Mouse (Mus musculus) bone marrow macrophage, adult 2 months (primary cell): ENCODE data around the gene Csnk2a1. TPM values are rescaled to one million over a fixed set of nuclear protein-coding genes. Genes with fewer than 3 reads are reported as not detected.

Source experiments
- H3K27ac ChIP-seq: 2 replicates; pipeline ENCODE4 v1.5.1; 2012; ENCODE audit warnings: low read depth, low read length; ENCODE audit not compliant: insufficient read depth
- H3K4me1 ChIP-seq: 2 replicates; pipeline ENCODE4 v1.6.1; 2012; ENCODE audit warnings: low read length; ENCODE audit not compliant: control insufficient read depth, insufficient read depth
- H3K4me3 ChIP-seq: 2 replicates; pipeline ENCODE4 v1.5.1; 2012; ENCODE audit warnings: mild to moderate bottlenecking, low read length, moderate library complexity; ENCODE audit not compliant: insufficient read depth
- CTCF ChIP-seq: IDR thresholded peaks from 2 replicates; pipeline ENCODE4 v1.5.1; 2012; ENCODE audit warnings: low read depth, mild to moderate bottlenecking, low read length, moderate library complexity
- POLR2A ChIP-seq: IDR thresholded peaks from 2 replicates; pipeline ENCODE4 v1.6.1; 2012; ENCODE audit warnings: mild to moderate bottlenecking, low read depth, low read length, borderline replicate concordance
- polyA plus RNA-seq: library from polyadenylated mRNA; stranded (reverse); fragments of >200 nt; gene quantifications from 2 replicates; pipeline ENCODE4 v1.2.4, GENCODE M21; 2012; ENCODE audit not compliant: missing spikeins, insufficient read depth, insufficient read length

Csnk2a1 gene
- polyA plus RNA-seq, 1 experiment: 75.1 TPM

DNA sequence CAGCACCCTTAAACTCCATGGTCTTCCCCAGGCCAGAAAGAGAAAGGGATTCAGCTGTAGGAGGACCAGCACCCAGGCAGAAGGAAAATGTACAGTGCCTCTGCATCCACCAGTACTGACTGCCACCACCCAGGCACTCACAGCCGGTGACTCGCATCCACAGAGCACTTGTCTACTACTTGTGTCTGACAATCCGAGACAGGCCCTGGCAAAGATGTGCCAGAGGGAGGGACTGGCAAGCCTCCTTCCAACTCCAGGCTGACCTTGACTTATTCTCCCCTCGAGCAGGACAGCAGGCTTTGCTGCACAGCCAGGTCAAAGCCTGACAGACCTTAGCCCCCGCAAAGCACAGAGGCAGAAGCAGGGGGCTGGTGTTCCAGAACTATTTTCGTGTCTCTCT lies 90.4 kb downstream of the Csnk2a1 start:
- no peak overlapping the region for H3K27ac ChIP-seq
- H3K4me1 ChIP-seq: no peaks in the 10 kb centered on the region
- no peak overlapping the region for H3K4me3 ChIP-seq
- no peak for TF ChIP-seq CTCF
- TF ChIP-seq POLR2A: no peak

DNA sequence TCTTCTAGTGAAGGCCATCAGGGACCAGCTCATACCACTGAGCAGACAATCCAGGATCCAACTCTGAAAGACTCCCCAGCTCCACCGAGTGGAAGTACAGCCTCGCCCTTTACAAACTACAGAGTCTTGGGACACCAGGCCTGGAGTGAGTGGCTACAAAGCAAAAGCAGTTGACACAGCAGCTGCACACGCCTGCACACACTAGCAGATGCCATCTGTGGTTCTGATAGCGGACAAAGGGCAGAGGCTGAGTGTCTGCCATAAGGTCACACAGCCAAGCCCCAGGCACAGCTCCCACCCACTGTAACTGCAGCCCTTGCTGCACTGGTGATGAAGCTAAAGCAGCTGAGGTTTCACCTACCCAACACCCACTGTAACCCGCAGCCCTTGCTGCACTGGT lies 94.9 kb downstream of the Csnk2a1 start:
- Histone ChIP-seq H3K4me1 (no peaks in the 10 kb centered on the region), H3K27ac (no peak overlapping the region), H3K4me3 (no peak overlapping the region)
- TF ChIP-seq POLR2A (no peak), CTCF (no peak)

DNA sequence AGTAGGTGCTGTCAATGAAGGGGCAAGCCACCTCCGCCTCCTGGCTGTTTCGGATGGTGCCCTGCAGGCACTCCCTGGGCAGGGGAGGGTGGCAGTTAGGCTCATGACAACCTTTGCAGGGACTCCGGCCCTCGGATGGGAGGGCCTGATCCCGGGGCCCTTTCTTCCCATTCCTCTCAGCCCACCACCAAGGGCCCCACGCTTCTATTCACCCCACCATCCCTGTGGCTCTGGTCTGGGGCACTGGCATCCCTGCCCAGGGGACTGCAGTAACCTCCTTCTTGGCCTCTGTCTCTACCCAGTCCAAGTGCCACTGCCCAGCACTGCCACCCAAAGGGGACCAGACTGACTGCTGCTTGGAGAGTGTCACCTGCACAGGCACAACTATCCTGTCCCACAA lies 95.6 kb downstream of the Csnk2a1 start:
- no peak overlapping the region for H3K27ac ChIP-seq
- no peak overlapping the region for H3K4me3 ChIP-seq
- TF ChIP-seq CTCF: no peak
- TF ChIP-seq POLR2A: no peak
- no peaks in the 10 kb centered on the region for H3K4me1 ChIP-seq

GRCm38 (mm10) chr2:152323971-152324370 lies 97.3 kb downstream of the Csnk2a1 start:
- H3K27ac ChIP-seq: no peak overlapping the region
- no peak overlapping the region for H3K4me3 ChIP-seq
- TF ChIP-seq POLR2A: no peak
- TF ChIP-seq CTCF: no peak

GRCm38 (mm10) chr2:152324842-152325241 lies 98.2 kb downstream of the Csnk2a1 start:
- H3K4me1 ChIP-seq: no peaks in the 10 kb centered on the region
- H3K4me3 ChIP-seq: no peak overlapping the region
- no peak overlapping the region for H3K27ac ChIP-seq
- TF ChIP-seq POLR2A: no peak
- TF ChIP-seq CTCF: no peak

More at GRCm38 (mm10) chr2:152323971-152324370, 97.3 kb downstream of the Csnk2a1 start:
- no peaks in the 10 kb centered on the region for H3K4me1 ChIP-seq

- no peak for TF ChIP-seq CTCF
- no peak for TF ChIP-seq POLR2A
- Histone ChIP-seq H3K27ac (no peak overlapping the region), H3K4me3 (no peak overlapping the region), H3K4me1 (peaks cover 8% of the 10 kb centered on the region)
Observed at GRCm38 (mm10) chr2:152326157-152326556, 99.5 kb downstream of the Csnk2a1 start.

DNA sequence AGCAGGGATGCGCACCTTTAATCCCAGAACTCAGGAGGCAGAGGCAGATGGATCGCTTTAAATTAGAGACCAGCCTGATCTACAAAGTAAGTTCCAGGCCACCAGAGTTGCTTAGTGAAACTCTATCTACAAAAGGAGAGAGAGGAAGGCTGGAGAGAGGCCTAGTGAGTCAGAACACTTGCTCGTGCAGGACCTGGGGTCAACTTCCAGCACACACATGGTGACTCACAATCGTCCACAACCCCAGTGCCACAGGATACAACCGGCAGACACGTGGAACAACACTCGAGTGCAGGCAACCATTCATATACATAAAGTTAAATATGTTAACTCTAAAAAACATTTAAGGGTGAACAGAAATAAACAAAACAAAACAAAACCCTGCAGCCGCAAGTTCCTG lies 100.0 kb downstream of the Csnk2a1 start:
- Histone ChIP-seq H3K27ac (no peak overlapping the region), H3K4me1 (peaks cover 9% of the 10 kb centered on the region), H3K4me3 (no peak overlapping the region)
- TF ChIP-seq POLR2A: no peak
- TF ChIP-seq CTCF: no peak

DNA sequence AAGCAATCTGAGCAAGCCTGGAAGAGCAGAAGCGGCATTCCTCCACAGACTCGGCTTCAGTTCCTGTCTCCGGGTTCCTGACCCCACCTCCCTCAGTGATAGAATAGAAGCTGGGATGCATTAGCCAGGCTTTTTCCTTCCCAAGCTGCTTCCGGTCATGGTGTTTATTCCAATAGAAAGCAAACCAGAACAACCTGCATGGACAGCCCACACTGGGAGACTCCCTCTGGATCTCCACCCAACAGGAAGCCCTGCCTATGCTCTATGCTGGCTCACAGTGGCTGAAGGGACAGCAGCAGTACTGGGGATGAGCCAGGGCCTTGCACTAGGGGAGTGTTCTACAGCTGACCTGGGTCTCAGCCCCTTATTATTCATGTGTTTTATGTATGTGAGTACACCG lies 101.3 kb downstream of the Csnk2a1 start:
- Histone ChIP-seq H3K4me1 (peaks cover 9% of the 10 kb centered on the region), H3K4me3 (no peak overlapping the region), H3K27ac (no peak overlapping the region)
- no peak for TF ChIP-seq POLR2A
- TF ChIP-seq CTCF: no peak

DNA sequence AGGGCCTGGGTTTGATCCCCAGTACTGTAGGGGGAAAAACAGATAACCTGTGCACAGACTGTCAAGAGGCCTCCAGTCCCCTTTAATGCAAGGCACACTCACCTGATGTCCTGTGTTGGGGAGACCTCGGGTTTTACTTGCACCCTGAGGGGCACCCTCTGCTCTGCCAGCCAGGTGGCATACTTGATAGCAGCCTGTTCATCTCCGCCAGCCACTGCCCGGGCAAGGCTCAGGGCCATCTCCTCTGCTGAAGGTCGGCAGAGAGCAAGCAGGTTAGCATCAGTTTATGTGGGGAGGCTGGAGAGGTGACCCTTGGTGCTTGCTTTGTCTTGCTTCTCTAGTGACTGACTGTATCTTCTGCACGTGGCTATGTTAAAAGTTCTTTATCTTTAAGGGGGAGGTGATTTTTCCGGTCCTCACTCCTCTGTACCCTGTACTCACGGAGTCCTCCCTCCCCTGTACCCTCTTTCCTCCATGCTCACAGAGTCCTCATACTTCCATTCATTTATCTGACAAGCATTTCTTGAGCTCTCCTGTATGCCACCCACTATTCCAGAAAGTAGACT lies 104.3 kb downstream of the Csnk2a1 start:
- Histone ChIP-seq H3K4me3 (peak overlapping the region; percentile 95), H3K27ac (no peak overlapping the region), H3K4me1 (peaks cover 9% of the 10 kb centered on the region)
- TF ChIP-seq CTCF: no peak
- TF ChIP-seq POLR2A: no peak

Other genes with a start within 250 kb of the Csnk2a1 start
- gene Fam110a, start 246.6 kb upstream of the Csnk2a1 start, polyA plus RNA-seq: 19.9 and 20.5 TPM in 2 replicates
- gene Slc52a3, start 230.3 kb upstream of the Csnk2a1 start, polyA plus RNA-seq: 0.83 and 1.4 TPM in 2 replicates
- not detected in 2 replicates for gene Scrt2, start 145.3 kb upstream of the Csnk2a1 start, polyA plus RNA-seq
- 50.2 and 54.5 TPM in 2 replicates for gene Srxn1, start 121.3 kb upstream of the Csnk2a1 start, polyA plus RNA-seq
- not detected in 2 replicates for gene Tcf15, start 83.3 kb upstream of the Csnk2a1 start, polyA plus RNA-seq
- gene Tbc1d20, start 67.0 kb downstream of the Csnk2a1 start, polyA plus RNA-seq: 60.1 and 63.6 TPM in 2 replicates
- gene Rbck1, start 105.8 kb downstream of the Csnk2a1 start, polyA plus RNA-seq: 55.3 and 57.2 TPM in 2 replicates
- 1.5 and 1.9 TPM in 2 replicates for gene Trib3, start 117.2 kb downstream of the Csnk2a1 start, polyA plus RNA-seq
- not detected in 2 replicates for gene Nrsn2, start 149.8 kb downstream of the Csnk2a1 start, polyA plus RNA-seq
- 0.44 and 0.51 TPM in 2 replicates for gene Sox12, start 171.2 kb downstream of the Csnk2a1 start, polyA plus RNA-seq
- 2.0 and 2.3 TPM in 2 replicates for gene Zcchc3, start 188.2 kb downstream of the Csnk2a1 start, polyA plus RNA-seq
- gene 6820408C15Rik, start 188.7 kb downstream of the Csnk2a1 start, polyA plus RNA-seq: not detected in 2 replicates
- gene Defb23, start 237.8 kb downstream of the Csnk2a1 start, polyA plus RNA-seq: not detected in 2 replicates